Mouse (Mus musculus): ENCODE results near the gene Zbtb8b. TPM values are rescaled to one million over a fixed set of nuclear protein-coding genes. Genes with fewer than 3 reads are reported as not detected.
A peak's percentile ranks its signal among the peaks of the same experiment; 100 is the strongest.

Zbtb8b gene
- polyA plus RNA-seq, 1 experiment from 2014 or later: 2.5 TPM

GRCm38 (mm10) chr4:129384440-129384839, 56.2 kb downstream of the Zbtb8b start:
- WGBS: 30% methylated on average over 6 of the region's 6 CpGs
- H3K27ac ChIP-seq: no peak overlapping the region
- no peaks in the 10 kb centered on the region for H3K9me3 ChIP-seq
- H3K36me3 ChIP-seq: no peaks in the 10 kb centered on the region
- no peaks in the 10 kb centered on the region for H3K4me1 ChIP-seq
- H3K9ac ChIP-seq: no peak overlapping the region
- H3K4me2 ChIP-seq: no peak overlapping the region
- no peak for ATAC-seq (ENCODE audit: insufficient number of reproducible peaks, insufficient read depth, low FRiP score, low TSS enrichment, low read depth)
- H3K27me3 ChIP-seq: 0 out of 2 replicates have a peak, but pooled peaks cover 4% of the 10 kb centered on the region
- no peak overlapping the region for H3K4me3 ChIP-seq

DNA sequence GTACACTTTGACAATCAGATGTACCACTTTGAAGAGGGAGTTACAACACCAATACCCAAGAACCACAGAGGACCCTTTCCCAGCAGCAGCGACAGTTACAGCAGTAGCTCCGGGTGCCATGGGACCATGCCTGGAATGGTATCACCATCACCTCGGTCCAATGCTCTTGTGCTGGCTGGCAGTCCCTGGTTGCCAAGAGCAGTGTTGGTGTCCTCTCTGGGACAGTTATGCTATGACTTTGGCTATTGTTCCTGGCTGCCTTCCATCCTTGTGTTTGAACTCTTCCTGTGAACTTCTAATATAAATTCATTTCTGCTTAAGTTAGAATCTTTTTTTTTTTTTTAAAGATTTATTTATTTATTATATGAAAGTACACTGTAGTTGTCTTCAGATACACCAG, 57.1 kb downstream of the Zbtb8b start:
- H3K27ac ChIP-seq: no peak overlapping the region
- H3K4me3 ChIP-seq: no peak overlapping the region
- H3K36me3 ChIP-seq: no peaks in the 10 kb centered on the region
- no peaks in the 10 kb centered on the region for H3K9me3 ChIP-seq
- WGBS: 95% methylated on average over 3 of the region's 3 CpGs
- H3K9ac ChIP-seq: no peak overlapping the region
- no peak overlapping the region for H3K4me2 ChIP-seq
- ATAC-seq (ENCODE audit: insufficient number of reproducible peaks, insufficient read depth, low FRiP score, low TSS enrichment, low read depth): no peak
- peaks cover 9% of the 10 kb centered on the region for H3K27me3 ChIP-seq
- 0 out of 2 replicates have a peak, but pooled peaks cover 3% of the 10 kb centered on the region for H3K4me1 ChIP-seq

DNA sequence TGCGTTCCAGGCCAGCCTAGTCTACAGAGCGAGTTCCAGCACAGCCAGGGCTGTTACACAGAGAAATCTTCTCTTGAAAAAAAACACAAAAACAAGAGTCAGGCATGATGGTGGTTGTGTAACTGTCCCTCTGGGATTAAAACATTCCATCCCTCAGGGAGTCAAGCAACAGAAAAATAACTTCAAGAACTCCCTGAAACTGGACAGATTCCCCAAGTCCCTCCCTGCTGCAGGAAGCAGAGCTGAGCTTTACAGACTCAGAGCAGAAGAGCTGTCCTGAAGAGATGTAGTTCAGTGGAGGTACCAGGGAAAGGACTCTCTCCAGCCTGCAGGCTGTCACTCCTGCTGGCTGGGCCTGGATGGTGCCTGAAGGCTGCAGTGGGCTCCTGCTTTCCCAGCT, 58.2 kb downstream of the Zbtb8b start:
- no peaks in the 10 kb centered on the region for H3K36me3 ChIP-seq
- ATAC-seq (ENCODE audit: insufficient number of reproducible peaks, insufficient read depth, low FRiP score, low TSS enrichment, low read depth): no peak
- no peak overlapping the region for H3K4me2 ChIP-seq
- no peak overlapping the region for H3K27ac ChIP-seq
- no peak overlapping the region for H3K9ac ChIP-seq
- 93% methylated on average over 2 of the region's 2 CpGs for WGBS
- H3K4me1 ChIP-seq: 0 out of 2 replicates have a peak, but pooled peaks cover 3% of the 10 kb centered on the region
- peaks cover 9% of the 10 kb centered on the region for H3K27me3 ChIP-seq
- H3K9me3 ChIP-seq: no peaks in the 10 kb centered on the region
- no peak overlapping the region for H3K4me3 ChIP-seq

- no peak for ATAC-seq (ENCODE audit: insufficient number of reproducible peaks, insufficient read depth, low FRiP score, low TSS enrichment, low read depth)
- H3K9me3 ChIP-seq: no peaks in the 10 kb centered on the region
- H3K36me3 ChIP-seq: no peaks in the 10 kb centered on the region
- H3K27me3 ChIP-seq: peaks cover 9% of the 10 kb centered on the region
- no peak overlapping the region for H3K4me2 ChIP-seq
- no peak overlapping the region for H3K9ac ChIP-seq
- no peak overlapping the region for H3K27ac ChIP-seq
- WGBS: 89% methylated on average over 9 of the region's 9 CpGs
- H3K4me1 ChIP-seq: 0 out of 2 replicates have a peak, but pooled peaks cover 3% of the 10 kb centered on the region
- H3K4me3 ChIP-seq: no peak overlapping the region
Measured at GRCm38 (mm10) chr4:129382029-129382428, 58.6 kb downstream of the Zbtb8b start.

DNA sequence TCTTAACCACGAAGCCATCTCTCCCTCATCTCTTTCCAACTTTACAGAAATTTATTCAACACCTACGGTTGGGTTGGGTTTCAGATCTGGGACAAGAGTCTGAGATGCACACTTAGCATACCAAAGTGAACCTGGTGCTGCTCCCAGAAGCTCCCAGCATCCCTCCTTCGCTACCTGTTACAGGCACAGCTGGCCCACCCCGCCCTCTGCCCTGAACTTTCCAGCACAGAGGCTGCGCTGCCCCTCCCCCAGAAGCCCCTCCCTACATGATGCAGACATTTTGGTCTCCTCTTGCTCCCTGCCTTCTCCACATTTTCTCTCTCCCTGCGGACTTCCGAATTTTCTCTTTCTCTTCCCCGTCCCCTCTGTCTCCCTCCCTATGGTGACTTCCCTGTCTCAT, 59.5 kb downstream of the Zbtb8b start:
- no peak overlapping the region for H3K4me2 ChIP-seq
- no peaks in the 10 kb centered on the region for H3K9me3 ChIP-seq
- no peaks in the 10 kb centered on the region for H3K36me3 ChIP-seq
- H3K4me1 ChIP-seq: peaks cover 3% of the 10 kb centered on the region; the same call in 1 of the 2 replicates
- no peak overlapping the region for H3K4me3 ChIP-seq
- H3K27me3 ChIP-seq: peaks cover 12% of the 10 kb centered on the region
- whole genome bisulfite sequencing: 82% methylated on average over 8 of the region's 8 CpGs
- no peak overlapping the region for H3K9ac ChIP-seq
- no peak overlapping the region for H3K27ac ChIP-seq
- no peak for ATAC-seq (ENCODE audit: insufficient number of reproducible peaks, insufficient read depth, low FRiP score, low TSS enrichment, low read depth)

- H3K4me2 ChIP-seq: no peak overlapping the region
- H3K4me1 ChIP-seq: peaks cover 9% of the 10 kb centered on the region
- 87% methylated on average over 3 of the region's 3 CpGs for WGBS
- H3K27ac ChIP-seq: no peak overlapping the region
- peaks cover 25% of the 10 kb centered on the region for H3K27me3 ChIP-seq
- no peak overlapping the region for H3K4me3 ChIP-seq
- no peak overlapping the region for H3K9ac ChIP-seq
- H3K9me3 ChIP-seq: no peaks in the 10 kb centered on the region
- no peaks in the 10 kb centered on the region for H3K36me3 ChIP-seq
- ATAC-seq (ENCODE audit: insufficient number of reproducible peaks, insufficient read depth, low FRiP score, low TSS enrichment, low read depth): no peak
Measured at GRCm38 (mm10) chr4:129379805-129380204, 60.8 kb downstream of the Zbtb8b start.

DNA sequence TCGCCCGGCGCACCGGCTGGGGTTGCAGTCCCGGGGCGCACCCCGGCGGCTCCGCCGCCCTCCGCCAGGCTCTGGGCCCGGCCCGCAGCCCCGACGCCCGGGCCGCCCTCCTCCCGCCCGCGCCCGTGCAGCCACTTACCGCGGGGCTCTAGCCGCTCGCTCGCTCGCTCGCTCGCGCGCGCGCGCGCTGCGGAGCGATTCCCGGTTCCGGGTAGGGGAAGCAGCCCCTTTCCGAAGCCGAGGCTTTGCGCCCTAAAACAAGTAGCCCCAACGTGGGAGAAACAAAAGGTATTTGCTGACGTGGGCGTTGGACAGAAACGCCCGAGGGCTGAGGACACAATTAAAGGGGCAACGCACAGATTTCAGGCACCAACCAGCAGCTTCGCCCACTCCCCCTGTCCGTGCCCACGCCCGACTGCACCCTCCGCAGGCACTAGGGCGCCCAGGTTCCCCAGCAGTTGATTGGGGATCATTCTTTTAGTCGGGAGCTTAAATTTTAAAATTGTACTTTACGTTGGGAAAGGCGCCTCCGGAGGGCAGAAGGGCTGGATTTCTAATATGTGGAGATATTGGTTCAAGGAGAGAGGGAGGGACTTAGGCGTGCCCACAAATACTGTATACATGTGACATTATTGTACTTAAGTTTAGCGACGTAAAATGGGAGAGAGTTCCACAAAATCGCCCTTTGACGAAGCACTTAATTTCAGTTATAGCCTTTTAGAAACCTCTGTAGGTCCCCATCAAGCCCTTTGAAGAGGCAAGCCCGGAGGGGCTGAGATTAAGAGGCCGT, 62.9 kb downstream of the Zbtb8b start, which contains the start of gene Zbtb8a:
Zbtb8a (minus strand) TSS at position 516 of the 790 bp plus-strand sequence.
- peak within 1 kb of the TSS; percentile 77 for H3K4me2 ChIP-seq
- H3K36me3 ChIP-seq: no peaks in the 10 kb centered on the region
- peak; percentile 74 for ATAC-seq (ENCODE audit: insufficient number of reproducible peaks, insufficient read depth, low FRiP score, low TSS enrichment, low read depth)
- peaks cover 26% of the 10 kb centered on the region for H3K27me3 ChIP-seq
- no peaks in the 10 kb centered on the region for H3K9me3 ChIP-seq
- peaks cover 11% of the 10 kb centered on the region for H3K4me1 ChIP-seq
- peak within 1 kb of the TSS; percentile 88 for H3K9ac ChIP-seq
- WGBS: 1% methylated on average over 52 of the region's 65 CpGs
- peak within 1 kb of the TSS; percentile 83 for H3K27ac ChIP-seq
- H3K4me3 ChIP-seq: peak within 1 kb of the TSS; percentile 73

DNA sequence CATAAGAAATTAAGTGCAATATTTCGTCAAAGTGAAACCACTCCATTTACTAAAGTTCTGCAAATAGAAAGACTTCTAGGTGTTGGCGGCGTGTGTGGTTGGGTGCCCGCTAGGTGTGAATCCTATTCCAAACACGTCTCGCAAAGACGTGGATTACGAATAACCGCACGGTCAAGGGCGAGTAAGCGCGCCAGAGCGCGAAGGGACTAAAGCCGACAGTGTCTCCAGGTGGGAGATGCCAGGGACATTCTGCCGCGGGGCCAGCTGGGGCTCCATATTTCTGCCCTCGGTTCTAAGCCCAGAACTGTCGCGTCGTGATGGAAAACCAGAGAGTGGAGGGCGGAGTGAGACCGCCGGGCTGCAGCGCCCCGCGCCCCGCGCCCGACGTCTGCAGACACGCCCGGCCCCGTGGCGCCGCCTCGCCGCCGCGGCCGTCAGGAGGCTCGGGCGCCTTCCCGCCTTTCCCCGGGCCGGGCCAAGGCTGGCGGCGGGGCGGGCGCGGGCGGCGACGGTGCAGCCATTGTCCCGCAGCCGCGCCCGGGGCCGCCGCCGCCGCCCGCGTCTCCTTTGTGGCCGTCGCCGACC, 63.6 kb downstream of the Zbtb8b start:
- no peaks in the 10 kb centered on the region for H3K36me3 ChIP-seq
- ATAC-seq (ENCODE audit: insufficient number of reproducible peaks, insufficient read depth, low FRiP score, low TSS enrichment, low read depth): no peak
- H3K4me2 ChIP-seq: peak overlapping the region; percentile 77
- peak overlapping the region; percentile 73 for H3K4me3 ChIP-seq
- peaks cover 11% of the 10 kb centered on the region for H3K4me1 ChIP-seq
- peaks cover 26% of the 10 kb centered on the region for H3K27me3 ChIP-seq
- H3K9ac ChIP-seq: peak overlapping the region; percentile 88
- under 1% methylated on average over 40 of the region's 68 CpGs for WGBS
- H3K9me3 ChIP-seq: no peaks in the 10 kb centered on the region
- H3K27ac ChIP-seq: peak overlapping the region; percentile 83

- no peak overlapping the region for H3K27ac ChIP-seq
- peaks cover 11% of the 10 kb centered on the region for H3K4me1 ChIP-seq
- no peaks in the 10 kb centered on the region for H3K9me3 ChIP-seq
- H3K9ac ChIP-seq: no peak overlapping the region
- no peak overlapping the region for H3K4me3 ChIP-seq
- H3K36me3 ChIP-seq: no peaks in the 10 kb centered on the region
- 74% methylated on average over 5 of the region's 5 CpGs for WGBS
- no peak overlapping the region for H3K4me2 ChIP-seq
- no peak for ATAC-seq (ENCODE audit: insufficient number of reproducible peaks, insufficient read depth, low FRiP score, low TSS enrichment, low read depth)
- H3K27me3 ChIP-seq: peaks cover 26% of the 10 kb centered on the region
Measured at GRCm38 (mm10) chr4:129375821-129376220, 64.8 kb downstream of the Zbtb8b start.

Other genes with a start within 250 kb of the Zbtb8b start
- 7.6 and 8.4 TPM in 2 replicates for gene C77080, start 179.4 kb downstream of the Zbtb8b start, polyA plus RNA-seq (2015; fragmentation: Nextera tagmentation; extraction: Ambion mirVana)
- 0.96 and 1.2 TPM in 2 replicates for gene Sync, start 153.2 kb downstream of the Zbtb8b start, polyA plus RNA-seq (2015; fragmentation: Nextera tagmentation; extraction: Ambion mirVana)
- gene Rbbp4, start 105.5 kb downstream of the Zbtb8b start, polyA plus RNA-seq (2015; fragmentation: Nextera tagmentation; extraction: Ambion mirVana): 469 and 486 TPM in 2 replicates
- 44.4 and 45.5 TPM in 2 replicates for gene Zbtb8os, start 105.2 kb downstream of the Zbtb8b start, polyA plus RNA-seq (2015; fragmentation: Nextera tagmentation; extraction: Ambion mirVana)
- gene Zbtb8a, start 62.7 kb downstream of the Zbtb8b start, polyA plus RNA-seq (2015; fragmentation: Nextera tagmentation; extraction: Ambion mirVana): 13.6 and 14.2 TPM in 2 replicates
- gene Bsdc1, start 20.7 kb upstream of the Zbtb8b start, polyA plus RNA-seq (2015; fragmentation: Nextera tagmentation; extraction: Ambion mirVana): 27.6 and 29.9 TPM in 2 replicates
- gene Tssk3, start 50.2 kb upstream of the Zbtb8b start, polyA plus RNA-seq (2015; fragmentation: Nextera tagmentation; extraction: Ambion mirVana): not detected in 2 replicates
- gene Fam229a, start 50.3 kb upstream of the Zbtb8b start, polyA plus RNA-seq (2015; fragmentation: Nextera tagmentation; extraction: Ambion mirVana): not detected in 2 replicates
- 839 and 1,023 TPM in 2 replicates for gene Marcksl1, start 72.7 kb upstream of the Zbtb8b start, polyA plus RNA-seq (2015; fragmentation: Nextera tagmentation; extraction: Ambion mirVana)
- gene Hdac1, start 101.9 kb upstream of the Zbtb8b start, polyA plus RNA-seq (2015; fragmentation: Nextera tagmentation; extraction: Ambion mirVana): 237 and 240 TPM in 2 replicates
- 7.4 and 9.5 TPM in 2 replicates for gene Lck, start 132.8 kb upstream of the Zbtb8b start, polyA plus RNA-seq (2015; fragmentation: Nextera tagmentation; extraction: Ambion mirVana)
- gene Fam167b, start 137.7 kb upstream of the Zbtb8b start, polyA plus RNA-seq (2015; fragmentation: Nextera tagmentation; extraction: Ambion mirVana): 3.4 and 5.8 TPM in 2 replicates
- gene Eif3i, start 159.8 kb upstream of the Zbtb8b start, polyA plus RNA-seq (2015; fragmentation: Nextera tagmentation; extraction: Ambion mirVana): 274 and 289 TPM in 2 replicates
- 195 and 215 TPM in 2 replicates for gene Tmem234, start 159.8 kb upstream of the Zbtb8b start, polyA plus RNA-seq (2015; fragmentation: Nextera tagmentation; extraction: Ambion mirVana)
- 2.2 and 3.1 TPM in 2 replicates for gene Dcdc2b, start 173.4 kb upstream of the Zbtb8b start, polyA plus RNA-seq (2015; fragmentation: Nextera tagmentation; extraction: Ambion mirVana)
- gene Iqcc, start 178.2 kb upstream of the Zbtb8b start, polyA plus RNA-seq (2015; fragmentation: Nextera tagmentation; extraction: Ambion mirVana): 33.7 and 36.5 TPM in 2 replicates
- gene Ccdc28b, start 183.1 kb upstream of the Zbtb8b start, polyA plus RNA-seq (2015; fragmentation: Nextera tagmentation; extraction: Ambion mirVana): 69.7 and 73.3 TPM in 2 replicates
- gene Txlna, start 200.2 kb upstream of the Zbtb8b start, polyA plus RNA-seq (2015; fragmentation: Nextera tagmentation; extraction: Ambion mirVana): 90.7 and 92.9 TPM in 2 replicates
- 16.1 and 19.1 TPM in 2 replicates for gene Kpna6, start 231.9 kb upstream of the Zbtb8b start, polyA plus RNA-seq (2015; fragmentation: Nextera tagmentation; extraction: Ambion mirVana)